Mouse (Mus musculus) stomach, postnatal 0 days (tissue): Measurements from ENCODE around the gene Chka. TPM values are rescaled to one million over a fixed set of nuclear protein-coding genes. Genes with fewer than 3 reads are reported as not detected.

ENCODE experiments used
- ATAC-seq: fragments of 200-750 bp; cut with Nextera tagmentation; 2 replicates; pipeline ENCODE4 v1.8.0; 2017; ENCODE audit not compliant: low FRiP score, low TSS enrichment
- DNase-seq: peaks from one replicate; pipeline ENCODE4 v3.0.0-alpha.2; 2016; ENCODE audit warnings: low spot score
- H3K27ac ChIP-seq: fragments of 300-500 bp; sonication (generic); replicated peaks from 2 replicates; pipeline ENCODE4 v1.5.1; 2014; ENCODE audit warnings: mild to moderate bottlenecking, control low read depth
- H3K27me3 ChIP-seq: fragments of 300-500 bp; sonication (generic); 2 replicates; pipeline ENCODE4 v1.6.1; 2014; ENCODE audit warnings: low read length; ENCODE audit not compliant: control insufficient read depth, insufficient read depth
- H3K36me3 ChIP-seq: fragments of 300-500 bp; sonication (generic); 2 replicates; pipeline ENCODE4 v1.6.1; 2014; ENCODE audit warnings: low read length, mixed read lengths; ENCODE audit not compliant: control insufficient read depth, insufficient read depth
- H3K4me1 ChIP-seq: fragments of 300-500 bp; sonication (generic); replicated peaks from 2 replicates; pipeline ENCODE4 v1.6.1; 2014; ENCODE audit warnings: antibody characterized with exemption; ENCODE audit not compliant: control insufficient read depth, insufficient read depth
- H3K4me2 ChIP-seq: fragments of 300-500 bp; sonication (generic); replicated peaks from 2 replicates; pipeline ENCODE4 v1.6.1; 2014; ENCODE audit warnings: low read depth, mild to moderate bottlenecking, control low read depth, moderate library complexity
- H3K4me3 ChIP-seq: fragments of 300-500 bp; sonication (generic); 2 replicates; pipeline ENCODE4 v1.5.1; 2014; ENCODE audit warnings: low read depth, low read length, control low read depth
- H3K9ac ChIP-seq: fragments of 300-500 bp; sonication (generic); 2 replicates; pipeline ENCODE4 v1.6.1; 2014; ENCODE audit warnings: mild to moderate bottlenecking, low read length, control low read depth, mixed read lengths
- H3K9me3 ChIP-seq: fragments of 300-500 bp; sonication (generic); 2 replicates; pipeline ENCODE4 v1.6.1; 2016; ENCODE audit warnings: low read length; ENCODE audit not compliant: control insufficient read depth
- CTCF ChIP-seq: IDR thresholded peaks from 2 replicates; pipeline ENCODE4 v1.5.1; 2016; ENCODE audit warnings: antibody characterized with exemption, low read depth, mild to moderate bottlenecking, moderate library complexity
- EP300 ChIP-seq: optimal IDR thresholded peaks from 2 replicates; pipeline ENCODE3; 2016; ENCODE audit warnings: antibody characterized with exemption
- WGBS: fragments of 180-500 bp; shearing (Covaris S2); extraction: QIAGEN DNeasy Blood & Tissue Kit; methylation state at CpG from one replicate; pipeline ENCODE4 v1.1.7; 2014; 5-methylcytosine and 5-hydroxymethylcytosine counted together
- polyA plus RNA-seq: library from polyadenylated mRNA; unstranded; fragments of >200 nt; fragmentation: Nextera tagmentation; extraction: Ambion mirVana; gene quantifications from 2 replicates; pipeline ENCODE4 v1.2.1, GENCODE M21; 2015

The Chka gene
- polyA plus RNA-seq, 1 experiment from 2014 or later, result 21.2 TPM

DNA sequence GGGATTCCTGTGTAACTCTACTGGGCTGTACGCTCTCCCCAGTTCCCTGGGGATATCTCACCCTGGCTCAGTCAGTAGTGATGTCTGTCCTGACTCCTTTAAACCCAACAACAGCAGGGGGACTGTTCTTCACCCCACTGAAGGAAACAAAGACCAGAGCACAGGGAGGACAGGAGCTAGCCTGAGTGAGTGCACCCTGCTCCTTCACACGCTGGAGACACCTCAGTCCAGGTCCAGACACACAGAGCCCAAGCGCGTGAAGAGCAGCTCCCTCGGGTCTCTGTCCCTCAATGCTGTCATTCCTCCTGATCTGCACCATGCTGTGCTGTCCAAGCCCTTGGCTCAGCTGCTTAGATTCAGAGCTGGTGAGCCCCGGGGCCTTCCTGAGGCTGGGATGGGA is 75.1 kb downstream of the Chka start:
- Histone ChIP-seq H3K27ac (no peak overlapping the region), H3K36me3 (no peaks in the 10 kb centered on the region), H3K9ac (no peak overlapping the region), H3K27me3 (no peaks in the 10 kb centered on the region), H3K4me3 (no peak overlapping the region), H3K9me3 (no peaks in the 10 kb centered on the region), H3K4me2 (no peak overlapping the region), H3K4me1 (peaks cover 6% of the 10 kb centered on the region)
- DNase-seq (no peak), ATAC-seq (no peak)
- no peak for TF ChIP-seq EP300
- no peak for TF ChIP-seq CTCF
- WGBS, result 61% methylated on average over 6 of the region's 6 CpGs

DNA sequence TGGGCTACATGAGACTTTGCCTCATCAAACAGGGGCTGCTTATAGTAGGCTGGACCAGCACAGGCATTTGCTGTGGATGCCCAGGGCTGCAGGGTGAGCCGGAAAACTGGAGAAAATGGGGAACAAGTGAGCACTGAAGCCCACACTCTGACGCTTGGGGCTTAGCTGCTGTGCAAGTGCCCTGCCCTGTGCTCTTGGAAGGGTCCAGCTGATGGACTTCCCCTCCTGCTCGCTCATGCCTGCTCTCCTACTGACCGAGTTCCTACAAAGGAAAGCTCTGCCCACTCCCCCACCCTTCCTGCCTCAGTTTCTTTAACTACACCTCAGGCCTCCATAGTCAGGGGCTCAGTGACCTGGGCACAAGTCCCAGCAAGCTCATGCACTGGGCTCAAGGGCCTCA is 76.4 kb downstream of the Chka start:
- no peak overlapping the region for H3K27ac ChIP-seq
- no peak for ATAC-seq

DNA sequence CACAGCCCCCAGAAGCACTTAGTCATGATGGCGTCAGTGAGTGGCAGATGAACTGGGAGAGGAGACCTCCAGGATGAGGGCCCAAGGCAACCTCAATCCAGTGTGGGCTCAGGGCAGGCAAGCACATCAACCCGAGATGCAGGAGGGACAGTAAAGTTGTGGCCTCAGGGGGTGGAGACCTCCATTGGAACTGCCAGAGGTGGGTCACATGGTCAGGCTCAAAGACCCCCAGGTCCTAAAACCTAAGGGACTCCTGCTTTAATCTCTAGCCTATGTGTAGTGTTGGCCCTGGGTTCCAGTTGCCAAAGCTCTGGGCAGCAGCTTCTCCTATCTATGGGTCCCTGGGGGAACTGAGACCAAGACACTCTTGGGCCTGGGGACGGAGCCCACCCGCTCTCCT is 77.2 kb downstream of the Chka start:
- no peaks in the 10 kb centered on the region for H3K9me3 ChIP-seq
- H3K4me3 ChIP-seq, result no peak overlapping the region
- DNase-seq (no peak), ATAC-seq (no peak)
- no peak overlapping the region for H3K4me2 ChIP-seq
- peaks cover 6% of the 10 kb centered on the region for H3K4me1 ChIP-seq
- TF ChIP-seq EP300, result no peak
- TF ChIP-seq CTCF, result no peak
- H3K27ac ChIP-seq, result peak overlapping the region; percentile 78; the same call in 1 of the 2 replicates
- WGBS, result 74% methylated on average over 4 of the region's 4 CpGs
- no peaks in the 10 kb centered on the region for H3K36me3 ChIP-seq
- H3K27me3 ChIP-seq, result no peaks in the 10 kb centered on the region
- H3K9ac ChIP-seq, result no peak overlapping the region

More for the DNA sequence above, 76.4 kb downstream of the Chka start:
- Histone ChIP-seq H3K4me3 (no peak overlapping the region), H3K9me3 (no peaks in the 10 kb centered on the region), H3K9ac (no peak overlapping the region), H3K27me3 (no peaks in the 10 kb centered on the region), H3K4me2 (no peak overlapping the region), H3K36me3 (no peaks in the 10 kb centered on the region), H3K4me1 (peaks cover 6% of the 10 kb centered on the region)
- WGBS, result 88% methylated on average over 4 of the region's 4 CpGs
- TF ChIP-seq CTCF (no peak), EP300 (no peak)
- no peak for DNase-seq

DNA sequence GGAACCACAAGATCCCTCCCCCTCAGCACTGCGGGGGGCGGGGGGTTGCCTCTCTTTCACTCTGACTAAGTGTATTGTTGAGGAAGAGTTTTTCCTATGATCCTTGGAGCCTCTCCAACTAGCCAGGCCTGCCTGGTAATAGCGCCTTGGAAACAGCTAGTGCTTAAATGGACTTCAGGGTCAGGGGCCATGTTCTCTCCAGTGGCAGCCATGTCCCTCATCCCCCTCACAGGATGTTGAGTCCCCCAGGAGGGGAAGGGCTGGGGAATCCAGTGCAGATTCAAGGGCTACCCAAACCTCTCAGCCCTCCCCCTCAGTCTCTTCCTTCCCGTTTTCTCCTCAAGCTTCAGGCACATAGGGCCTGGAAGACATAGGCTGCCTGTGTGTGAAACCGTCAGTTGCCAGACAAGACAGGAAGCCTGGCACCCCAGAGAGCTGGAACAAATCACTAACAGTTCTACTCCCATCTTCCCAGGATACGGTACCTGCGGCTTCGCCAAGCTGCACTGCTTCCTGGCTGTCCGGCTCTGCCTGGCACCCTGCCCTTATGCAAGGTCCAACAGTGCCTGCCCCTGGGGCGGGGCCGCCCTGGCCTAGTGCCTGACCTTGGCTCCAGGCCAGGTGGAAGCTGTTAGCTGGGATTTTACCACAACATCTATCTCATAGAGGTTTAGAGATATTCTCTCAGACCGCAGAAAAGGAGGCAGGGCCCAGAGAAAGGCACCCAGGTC is 77.8 kb downstream of the Chka start, which contains the start of gene Aldh3b1:
Aldh3b1 (minus strand) TSS at position 598 of the 731 bp plus-strand sequence.
- H3K36me3 ChIP-seq, result no peaks in the 10 kb centered on the region
- DNase-seq (peak; percentile 75), ATAC-seq (peak; percentile 73)
- WGBS, result 21% methylated on average over 12 of the region's 12 CpGs
- H3K4me1 ChIP-seq, result peaks cover 6% of the 10 kb centered on the region
- no peaks in the 10 kb centered on the region for H3K9me3 ChIP-seq
- H3K27me3 ChIP-seq, result no peaks in the 10 kb centered on the region
- peak within 1 kb of the TSS; percentile 78 for H3K27ac ChIP-seq
- H3K4me3 ChIP-seq, result no peak within 1 kb of the TSS
- H3K4me2 ChIP-seq, result no peak within 1 kb of the TSS
- TF ChIP-seq CTCF (no peak), EP300 (no peak)
- H3K9ac ChIP-seq, result peak within 1 kb of the TSS; percentile 43; the same call in 1 of the 2 replicates

DNA sequence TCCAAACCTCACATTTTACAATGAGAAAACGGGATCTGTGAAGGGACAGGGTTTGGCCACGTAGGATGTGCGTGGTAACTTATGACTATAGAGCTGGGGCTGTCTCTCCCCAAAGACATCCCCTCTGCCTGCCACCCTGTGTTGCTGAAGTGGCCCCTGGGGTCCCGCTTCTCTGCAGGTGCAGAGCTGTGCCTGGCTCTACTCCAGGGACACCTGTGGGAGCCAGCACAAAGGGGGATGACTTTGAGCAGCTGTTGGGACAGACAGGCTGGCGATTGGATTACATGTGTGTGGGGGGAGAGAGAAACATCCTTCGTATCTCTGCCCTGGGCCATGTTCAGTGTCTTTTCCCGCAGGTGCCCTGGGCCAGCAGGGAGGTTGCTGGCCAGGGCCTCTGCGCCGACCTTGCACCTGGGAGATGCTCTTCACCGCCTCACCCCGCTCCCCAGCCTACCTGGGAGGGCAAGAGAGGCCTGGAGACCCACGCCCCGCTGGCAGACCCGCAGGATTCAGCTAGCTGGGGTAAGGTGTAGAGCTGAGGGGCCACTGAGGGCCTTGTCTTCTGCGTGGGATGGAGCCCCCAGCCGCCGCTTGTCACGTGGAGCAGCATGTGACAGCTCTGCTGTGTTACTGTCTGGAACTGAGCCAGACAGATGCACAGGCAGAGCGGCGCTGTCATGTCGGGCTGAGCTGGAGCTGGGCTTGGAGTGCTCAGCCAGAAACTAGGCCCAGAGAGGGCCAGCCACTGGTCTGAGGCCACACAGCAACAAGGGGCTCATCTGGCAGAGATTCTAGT is 78.9 kb downstream of the Chka start:
- Histone ChIP-seq H3K9ac (no peak overlapping the region), H3K4me3 (no peak overlapping the region), H3K27me3 (no peaks in the 10 kb centered on the region), H3K27ac (peak overlapping the region; percentile 78), H3K4me1 (peaks cover 6% of the 10 kb centered on the region), H3K36me3 (no peaks in the 10 kb centered on the region), H3K9me3 (no peaks in the 10 kb centered on the region), H3K4me2 (no peak overlapping the region)
- 72% methylated on average over 21 of the region's 21 CpGs for WGBS
- ATAC-seq (no peak), DNase-seq (no peak)
- no peak for TF ChIP-seq EP300
- TF ChIP-seq CTCF, result no peak

DNA sequence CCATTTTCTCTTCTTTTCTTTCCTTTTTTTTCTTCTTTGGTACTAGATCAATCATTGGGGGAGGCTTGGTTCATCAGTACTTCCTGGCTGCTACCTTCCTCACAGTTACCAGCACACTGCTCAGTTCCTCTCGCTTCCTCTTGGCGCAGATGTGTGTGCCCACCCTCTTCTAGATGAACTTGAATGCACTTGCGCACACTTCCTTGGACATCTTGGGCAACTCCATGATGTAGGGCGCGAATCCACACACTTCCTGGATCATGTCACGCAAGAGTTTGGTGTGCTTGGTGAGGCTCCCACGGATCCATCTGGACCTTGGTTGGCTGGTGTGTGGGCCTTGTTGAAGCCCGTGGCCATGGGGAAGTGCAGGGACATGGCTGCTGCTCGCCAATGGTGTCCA is 80.1 kb downstream of the Chka start:
- Histone ChIP-seq H3K36me3 (no peaks in the 10 kb centered on the region), H3K4me3 (no peak overlapping the region), H3K27ac (no peak overlapping the region), H3K9ac (no peak overlapping the region), H3K4me1 (peaks cover 6% of the 10 kb centered on the region), H3K9me3 (no peaks in the 10 kb centered on the region), H3K27me3 (no peaks in the 10 kb centered on the region), H3K4me2 (no peak overlapping the region)
- TF ChIP-seq EP300 (no peak), CTCF (no peak)
- ATAC-seq, result no peak
- DNase-seq, result no peak
- 89% methylated on average over 9 of the region's 9 CpGs for WGBS
